Mouse (Mus musculus) MEL (cell line): ENCODE data around the gene Lonp1. TPM values are rescaled to one million over a fixed set of nuclear protein-coding genes. Genes with fewer than 3 reads are reported as not detected.

Experiments
- DNase-seq: peaks from one replicate; pipeline ENCODE4 v3.0.0; 2011; ENCODE audit warnings: low read depth, low spot score
- H3K27ac ChIP-seq: 2 replicates; pipeline ENCODE4 v1.5.1; 2012; ENCODE audit warnings: low read depth, mild to moderate bottlenecking, control low read depth, low read length, moderate library complexity; ENCODE audit not compliant: control insufficient read depth
- H3K27me3 ChIP-seq, 2 experiments: fragments of 150-350 bp in 1 of 2; sonication (generic) in 1 of 2; 2 replicates each; pipeline ENCODE4 v1.6.1; 2012; ENCODE audit warnings: low read length in 2 of 2, mild to moderate bottlenecking in 2 of 2, improper control_type of control experiment in 1 of 2, moderate library complexity in 1 of 2; ENCODE audit not compliant: insufficient read depth in 2 of 2, control insufficient read depth in 1 of 2
- H3K36me3 ChIP-seq, 2 experiments: 2 replicates each; pipeline ENCODE4 v1.6.1; 2012 to 2014; ENCODE audit warnings: low read length in 2 of 2, improper control_type of control experiment in 1 of 2, inconsistent platforms in 1 of 2, mild to moderate bottlenecking in 1 of 2; ENCODE audit not compliant: insufficient read depth in 2 of 2, control insufficient read depth in 1 of 2
- H3K4me1 ChIP-seq, 2 experiments: fragments of 150-350 bp in 1 of 2; sonication (generic) in 1 of 2; 2 replicates each; pipeline ENCODE4 v1.6.1; 2012; ENCODE audit warnings: low read length in 2 of 2, improper control_type of control experiment in 1 of 2, mild to moderate bottlenecking in 1 of 2; ENCODE audit not compliant: insufficient read depth in 2 of 2, control insufficient read depth in 1 of 2
- H3K4me3 ChIP-seq, 2 experiments: fragments of 150-350 bp in 1 of 2; sonication (generic) in 1 of 2; 2 replicates each; pipeline ENCODE4 v1.5.1; 2012; ENCODE audit warnings: low read depth in 2 of 2, low read length in 2 of 2, mild to moderate bottlenecking in 2 of 2, moderate library complexity in 2 of 2, control low read depth in 1 of 2, improper control_type of control experiment in 1 of 2; ENCODE audit not compliant: control insufficient read depth in 1 of 2, insufficient read depth in 1 of 2
- H3K79me2 ChIP-seq: 2 replicates; pipeline ENCODE4 v1.6.1; 2012; ENCODE audit warnings: mild to moderate bottlenecking, low read length, moderate library complexity; ENCODE audit not compliant: control insufficient read depth, poor library complexity, insufficient read depth
- H3K9ac ChIP-seq: 2 replicates; pipeline ENCODE4 v1.6.1; 2012; ENCODE audit warnings: low read depth, mild to moderate bottlenecking, control low read depth, low read length, moderate library complexity; ENCODE audit not compliant: control insufficient read depth, poor library complexity, severe bottlenecking
- H3K9me3 ChIP-seq: fragments of 150-350 bp; sonication (generic); replicated peaks from 2 replicates; pipeline ENCODE4 v1.6.1; 2012; ENCODE audit warnings: mild to moderate bottlenecking, low read length, improper control_type of control experiment, moderate library complexity; ENCODE audit not compliant: insufficient read depth
- BHLHE40 ChIP-seq: IDR thresholded peaks from 2 replicates; pipeline ENCODE4 v1.6.1; 2012; ENCODE audit warnings: low read depth, mild to moderate bottlenecking, inconsistent platforms, low read length, improper control_type of control experiment, borderline replicate concordance
- CTCF ChIP-seq, 3 experiments: IDR thresholded peaks in 2 of 3; conservative IDR thresholded peaks in 1 of 3; 2 replicates each; pipeline ENCODE4 v1.5.1; 2011 to 2012; ENCODE audit warnings: low read length in 3 of 3, low read depth in 2 of 3, mild to moderate bottlenecking in 2 of 3, improper control_type of control experiment in 1 of 3, inconsistent platforms in 1 of 3, mixed read lengths in 1 of 3, moderate library complexity in 1 of 3; ENCODE audit not compliant: control insufficient read depth in 1 of 3, insufficient read depth in 1 of 3, poor library complexity in 1 of 3, severe bottlenecking in 1 of 3
- ELF1 ChIP-seq: IDR thresholded peaks from 2 replicates; pipeline ENCODE4 v1.6.1; 2014; ENCODE audit warnings: low read depth, mild to moderate bottlenecking, inconsistent platforms, low read length, improper control_type of control experiment, moderate library complexity
- ETS1 ChIP-seq: IDR thresholded peaks from 2 replicates; pipeline ENCODE4 v1.6.1; 2012; ENCODE audit warnings: low read depth, mild to moderate bottlenecking, inconsistent platforms, low read length, improper control_type of control experiment, moderate library complexity
- GABPA ChIP-seq: IDR thresholded peaks from 2 replicates; pipeline ENCODE4 v1.6.1; 2012; ENCODE audit warnings: low read depth, mild to moderate bottlenecking, inconsistent platforms, low read length, improper control_type of control experiment, moderate library complexity
- GATA1 ChIP-seq: IDR thresholded peaks from 2 replicates; pipeline ENCODE4 v1.6.1; 2011; ENCODE audit warnings: low read depth, low read length, improper control_type of control experiment
- MAX ChIP-seq: IDR thresholded peaks from 2 replicates; pipeline ENCODE4 v1.6.1; 2011; ENCODE audit warnings: low read length, improper control_type of control experiment
- MEF2A ChIP-seq: IDR thresholded peaks from 2 replicates; pipeline ENCODE4 v1.6.1; 2014; ENCODE audit warnings: low read depth, mild to moderate bottlenecking, inconsistent platforms, low read length, improper control_type of control experiment; ENCODE audit not compliant: poor library complexity, insufficient replicate concordance, severe bottlenecking; ENCODE audit errors: extremely low read depth
- MXI1 ChIP-seq: IDR thresholded peaks from 2 replicates; pipeline ENCODE4 v1.6.1; 2011; ENCODE audit warnings: mild to moderate bottlenecking, low read depth, low read length, improper control_type of control experiment
- MYC ChIP-seq: IDR thresholded peaks from 2 replicates; pipeline ENCODE4 v1.6.1; 2011; ENCODE audit warnings: low read depth, mild to moderate bottlenecking, low read length, improper control_type of control experiment, moderate library complexity
- RCOR1 ChIP-seq: IDR thresholded peaks from 2 replicates; pipeline ENCODE4 v1.6.1; 2012; ENCODE audit warnings: low read depth, mild to moderate bottlenecking, inconsistent platforms, low read length, improper control_type of control experiment
- SIN3A ChIP-seq: IDR thresholded peaks from 2 replicates; pipeline ENCODE4 v1.6.1; 2012; ENCODE audit warnings: low read length, improper control_type of control experiment, inconsistent platforms
- SMC3 ChIP-seq: IDR thresholded peaks from 2 replicates; pipeline ENCODE4 v1.6.1; 2011; ENCODE audit warnings: low read depth, low read length, improper control_type of control experiment
- TAL1 ChIP-seq: IDR thresholded peaks from 2 replicates; pipeline ENCODE4 v1.6.1; 2012; ENCODE audit warnings: mild to moderate bottlenecking, inconsistent platforms, low read length, moderate library complexity, mixed read lengths
- TCF12 ChIP-seq: IDR thresholded peaks from 2 replicates; pipeline ENCODE4 v1.6.1; 2014; ENCODE audit warnings: low read depth, mild to moderate bottlenecking, inconsistent platforms, low read length, improper control_type of control experiment, moderate library complexity
- UBTF ChIP-seq: IDR thresholded peaks from 2 replicates; pipeline ENCODE4 v1.6.1; 2012; ENCODE audit warnings: low read depth, mild to moderate bottlenecking, inconsistent platforms, low read length, improper control_type of control experiment, moderate library complexity, borderline replicate concordance; ENCODE audit not compliant: insufficient read depth
- USF1 ChIP-seq: IDR thresholded peaks from 2 replicates; pipeline ENCODE4 v1.6.1; 2014; ENCODE audit warnings: low read depth, mild to moderate bottlenecking, inconsistent platforms, low read length, improper control_type of control experiment, moderate library complexity
- USF2 ChIP-seq, 2 experiments: IDR thresholded peaks; 2 replicates each; pipeline ENCODE4 v1.6.1; 2011 to 2012; ENCODE audit warnings: improper control_type of control experiment in 2 of 2, low read length in 2 of 2, borderline replicate concordance in 1 of 2, inconsistent platforms in 1 of 2, low read depth in 1 of 2, mild to moderate bottlenecking in 1 of 2; ENCODE audit not compliant: insufficient read depth in 1 of 2
- ZC3H11A ChIP-seq: IDR thresholded peaks from 2 replicates; pipeline ENCODE4 v1.6.1; 2012; ENCODE audit warnings: low read depth, mild to moderate bottlenecking, inconsistent platforms, low read length, improper control_type of control experiment
- ZMIZ1 ChIP-seq: IDR thresholded peaks from 2 replicates; pipeline ENCODE4 v1.6.1; 2012; ENCODE audit warnings: low read depth, mild to moderate bottlenecking, inconsistent platforms, low read length, improper control_type of control experiment, moderate library complexity
- ZNF384 ChIP-seq: IDR thresholded peaks from 2 replicates; pipeline ENCODE4 v1.6.1; 2012; ENCODE audit warnings: low read depth, mild to moderate bottlenecking, inconsistent platforms, low read length, improper control_type of control experiment
- polyA plus RNA-seq, 2 experiments: library from polyadenylated mRNA; stranded (reverse) in 1 of 2; unstranded in 1 of 2; fragments of >175 nt in 1 of 2; fragments of >200 nt in 1 of 2; gene quantifications; 2 replicates each; pipeline versions ENCODE4 v1.2.1 to v1.2.4; 2012; ENCODE audit warnings: low replicate concordance in 2 of 2, low read depth in 1 of 2; ENCODE audit not compliant: insufficient read length in 2 of 2, insufficient read depth in 1 of 2, missing spikeins in 1 of 2
- total RNA-seq: library from RNA; depleted of rRNA; stranded (reverse); fragments of 300-350 nt; gene quantifications from 2 replicates; pipeline ENCODE4 v1.2.3, GENCODE M21; 2012

Gene Lonp1
- total and polyA plus RNA-seq, 3 experiments: 162 to 296 (median 197) TPM

DNA sequence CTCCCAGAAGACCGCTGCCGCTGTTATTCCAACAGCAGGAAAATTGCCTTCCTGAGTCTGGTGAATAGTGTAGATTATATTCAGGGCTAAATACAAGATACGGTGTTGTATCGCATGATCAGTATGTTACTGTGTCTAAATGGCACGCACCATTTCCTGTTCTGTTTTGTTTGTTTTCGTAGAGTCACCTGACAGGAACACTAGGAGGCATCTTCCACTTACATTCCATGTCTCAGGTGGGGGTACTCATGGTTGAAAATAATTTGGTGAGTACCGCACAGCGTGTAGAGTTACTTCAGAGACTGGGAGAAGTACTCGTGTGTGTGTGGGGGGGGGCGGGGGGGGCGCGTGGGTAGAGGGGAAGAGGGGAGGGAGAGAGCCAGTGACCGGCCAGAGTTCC is 20.9 kb upstream of the Lonp1 start:
- peak; percentile 39 for DNase-seq
- H3K4me1 ChIP-seq: peaks cover 0 to 2% of the 10 kb centered on the region in 2 experiments; a peak in 1 of 4 replicates
- H3K27me3 ChIP-seq: no peaks in the 10 kb centered on the region; a peak in 1 of 4 replicates
- H3K4me3 ChIP-seq: peak overlapping the region; percentile 11 to 67
- TF ChIP-seq SIN3A (peak; percentile 59), MYC (no peak), ELF1 (peak; percentile 45; the same call in 1 of the 2 replicates), USF1 (peak; percentile 80), USF2 (IDR thresholded peaks at IDR 0.05; ENCODE audit: borderline replicate concordance in 1 of 2, insufficient read depth in 1 of 2, low read depth in 1 of 2, low read length in 2 of 2) (0 out of 4 replicates have a peak, but pooled peaks of 1 of the 2 experiments have one; percentile 7)
- no peaks in the 10 kb centered on the region for H3K9me3 ChIP-seq
- peak overlapping the region; percentile 48 for H3K9ac ChIP-seq
- no peaks in the 10 kb centered on the region for H3K36me3 ChIP-seq
- no peak overlapping the region for H3K27ac ChIP-seq
- no peaks in the 10 kb centered on the region for H3K79me2 ChIP-seq

GRCm38 (mm10) chr17:56643237-56643636 is 16.6 kb upstream of the Lonp1 start:
- no peak for TF ChIP-seq MXI1
- TF ChIP-seq USF1: no peak
- TF ChIP-seq TCF12: no peak
- no peak for TF ChIP-seq ZNF384
- no peak for TF ChIP-seq ZC3H11A
- no peak for TF ChIP-seq RCOR1
- no peak for TF ChIP-seq MYC
- no peak for TF ChIP-seq TAL1
- no peak for TF ChIP-seq ELF1
- TF ChIP-seq MEF2A: no peak
- TF ChIP-seq ZMIZ1: no peak
- no peak for TF ChIP-seq SMC3
- TF ChIP-seq BHLHE40: no peak
- TF ChIP-seq MAX: no peak
- no peak for TF ChIP-seq ETS1
- TF ChIP-seq UBTF: no peak
- no peak for TF ChIP-seq CTCF (IDR thresholded peaks at IDR 0.05 in 2 of 3, conservative IDR thresholded peaks at IDR 0.05 in 1 of 3; ENCODE audit: control insufficient read depth in 1 of 3, insufficient read depth in 1 of 3, low read depth in 2 of 3, low read length in 3 of 3, poor library complexity in 1 of 3, severe bottlenecking in 1 of 3)
- no peak for TF ChIP-seq GABPA
- TF ChIP-seq GATA1: no peak
- TF ChIP-seq, all 39 proteins: peak for 0
- Histone ChIP-seq H3K79me2 (no peaks in the 10 kb centered on the region), H3K27me3 (peaks cover 0 to 6% of the 10 kb centered on the region in 2 experiments; a peak in 2 of 4 replicates), H3K36me3 (no peaks in the 10 kb centered on the region), H3K4me3 (no peak overlapping the region), H3K9ac (no peak overlapping the region), H3K9me3 (no peaks in the 10 kb centered on the region), H3K27ac (no peak overlapping the region), H3K4me1 (peaks cover 0 to 2% of the 10 kb centered on the region in 2 experiments; a peak in 1 of 4 replicates)
- DNase-seq: no peak
